Mouse (Mus musculus): ENCODE measurements around the gene Opcml. TPM values are rescaled to one million over a fixed set of nuclear protein-coding genes. Genes with fewer than 3 reads are reported as not detected.

Gene Opcml
- polyA plus RNA-seq, 1 experiment, result 0.02 TPM

- Histone ChIP-seq H3K36me3 (ENCODE audit: control insufficient read depth, insufficient read depth, low read length) (no peaks in the 10 kb centered on the region), H3K27me3 (ENCODE audit: control insufficient read depth, insufficient read depth, low read length) (no peaks in the 10 kb centered on the region), H3K27ac (ENCODE audit: insufficient read depth, low read length) (no peak overlapping the region), H3K4me1 (ENCODE audit: control insufficient read depth, insufficient read depth, insufficient read length) (no peaks in the 10 kb centered on the region), H3K4me3 (ENCODE audit: extremely low read depth, insufficient read depth, insufficient read length) (no peak overlapping the region)
- 31% methylated on average over 2 of the region's 2 CpGs for WGBS
- no peak for DNase-seq (ENCODE audit: low read depth in 1 of 2, low spot score in 2 of 2)
- TF ChIP-seq POLR2A (IDR thresholded peaks at IDR 0.05; ENCODE audit: low read depth, low read length), result no peak
- TF ChIP-seq CTCF (IDR thresholded peaks at IDR 0.05; ENCODE audit: extremely low read depth, insufficient read depth, insufficient read length, insufficient replicate concordance), result no peak
Measured at GRCm38 (mm10) chr9:28800100-28800499, 1009.5 kb downstream of the Opcml start.

GRCm38 (mm10) chr9:28806666-28807065 lies 1016.1 kb downstream of the Opcml start:
- no peak for DNase-seq (ENCODE audit: low read depth in 1 of 2, low spot score in 2 of 2)
- TF ChIP-seq CTCF (IDR thresholded peaks at IDR 0.05; ENCODE audit: extremely low read depth, insufficient read depth, insufficient read length, insufficient replicate concordance) (no peak), POLR2A (IDR thresholded peaks at IDR 0.05; ENCODE audit: low read depth, low read length) (no peak)
- Histone ChIP-seq H3K4me1 (ENCODE audit: control insufficient read depth, insufficient read depth, insufficient read length) (no peaks in the 10 kb centered on the region), H3K4me3 (ENCODE audit: extremely low read depth, insufficient read depth, insufficient read length) (no peak overlapping the region), H3K27ac (ENCODE audit: insufficient read depth, low read length) (no peak overlapping the region), H3K36me3 (ENCODE audit: control insufficient read depth, insufficient read depth, low read length) (no peaks in the 10 kb centered on the region), H3K27me3 (ENCODE audit: control insufficient read depth, insufficient read depth, low read length) (no peaks in the 10 kb centered on the region)

GRCm38 (mm10) chr9:28822060-28822459 lies 1031.5 kb downstream of the Opcml start:
- no peak for TF ChIP-seq CTCF (IDR thresholded peaks at IDR 0.05; ENCODE audit: extremely low read depth, insufficient read depth, insufficient read length, insufficient replicate concordance)
- no peak for TF ChIP-seq POLR2A (IDR thresholded peaks at IDR 0.05; ENCODE audit: low read depth, low read length)
- Histone ChIP-seq H3K4me1 (ENCODE audit: control insufficient read depth, insufficient read depth, insufficient read length) (no peaks in the 10 kb centered on the region), H3K36me3 (ENCODE audit: control insufficient read depth, insufficient read depth, low read length) (no peaks in the 10 kb centered on the region), H3K27ac (ENCODE audit: insufficient read depth, low read length) (no peak overlapping the region), H3K4me3 (ENCODE audit: extremely low read depth, insufficient read depth, insufficient read length) (no peak overlapping the region), H3K27me3 (ENCODE audit: control insufficient read depth, insufficient read depth, low read length) (no peaks in the 10 kb centered on the region)
- 94% methylated on average over 3 of the region's 3 CpGs for WGBS
- no peak for DNase-seq (ENCODE audit: low read depth in 1 of 2, low spot score in 2 of 2)

GRCm38 (mm10) chr9:28822466-28822865 lies 1031.9 kb downstream of the Opcml start:
- DNase-seq (ENCODE audit: low read depth in 1 of 2, low spot score in 2 of 2), result no peak
- H3K27me3 ChIP-seq (ENCODE audit: control insufficient read depth, insufficient read depth, low read length), result no peaks in the 10 kb centered on the region
- H3K36me3 ChIP-seq (ENCODE audit: control insufficient read depth, insufficient read depth, low read length), result no peaks in the 10 kb centered on the region
- no peaks in the 10 kb centered on the region for H3K4me1 ChIP-seq (ENCODE audit: control insufficient read depth, insufficient read depth, insufficient read length)
- WGBS, result 75% methylated on average over 5 of the region's 5 CpGs
- TF ChIP-seq CTCF (IDR thresholded peaks at IDR 0.05; ENCODE audit: extremely low read depth, insufficient read depth, insufficient read length, insufficient replicate concordance) (no peak), POLR2A (IDR thresholded peaks at IDR 0.05; ENCODE audit: low read depth, low read length) (no peak)
- H3K27ac ChIP-seq (ENCODE audit: insufficient read depth, low read length), result no peak overlapping the region
- no peak overlapping the region for H3K4me3 ChIP-seq (ENCODE audit: extremely low read depth, insufficient read depth, insufficient read length)

- H3K4me1 ChIP-seq (ENCODE audit: control insufficient read depth, insufficient read depth, insufficient read length), result no peaks in the 10 kb centered on the region
- H3K36me3 ChIP-seq (ENCODE audit: control insufficient read depth, insufficient read depth, low read length), result no peaks in the 10 kb centered on the region
- H3K27me3 ChIP-seq (ENCODE audit: control insufficient read depth, insufficient read depth, low read length), result no peaks in the 10 kb centered on the region
- H3K4me3 ChIP-seq (ENCODE audit: extremely low read depth, insufficient read depth, insufficient read length), result no peak overlapping the region
- no peak for DNase-seq (ENCODE audit: low read depth in 1 of 2, low spot score in 2 of 2)
- WGBS, result 86% methylated on average over 2 of the region's 2 CpGs
- no peak overlapping the region for H3K27ac ChIP-seq (ENCODE audit: insufficient read depth, low read length)
- TF ChIP-seq POLR2A (IDR thresholded peaks at IDR 0.05; ENCODE audit: low read depth, low read length) (no peak), CTCF (IDR thresholded peaks at IDR 0.05; ENCODE audit: extremely low read depth, insufficient read depth, insufficient read length, insufficient replicate concordance) (no peak)
Measured at GRCm38 (mm10) chr9:28825821-28826220, 1035.2 kb downstream of the Opcml start.

- H3K4me3 ChIP-seq (ENCODE audit: extremely low read depth, insufficient read depth, insufficient read length), result no peak overlapping the region
- no peaks in the 10 kb centered on the region for H3K27me3 ChIP-seq (ENCODE audit: control insufficient read depth, insufficient read depth, low read length)
- H3K4me1 ChIP-seq (ENCODE audit: control insufficient read depth, insufficient read depth, insufficient read length), result no peaks in the 10 kb centered on the region
- H3K27ac ChIP-seq (ENCODE audit: insufficient read depth, low read length), result no peak overlapping the region
- H3K36me3 ChIP-seq (ENCODE audit: control insufficient read depth, insufficient read depth, low read length), result no peaks in the 10 kb centered on the region
- TF ChIP-seq CTCF (IDR thresholded peaks at IDR 0.05; ENCODE audit: extremely low read depth, insufficient read depth, insufficient read length, insufficient replicate concordance) (no peak), POLR2A (IDR thresholded peaks at IDR 0.05; ENCODE audit: low read depth, low read length) (no peak)
- no peak for DNase-seq (ENCODE audit: low read depth in 1 of 2, low spot score in 2 of 2)
- 58% methylated on average over 2 of the region's 2 CpGs for WGBS
Measured at GRCm38 (mm10) chr9:28845961-28846570, 1055.5 kb downstream of the Opcml start.

- DNase-seq (ENCODE audit: low read depth in 1 of 2, low spot score in 2 of 2), result no peak
- WGBS, result 80% methylated on average over 7 of the region's 7 CpGs
- no peak overlapping the region for H3K4me3 ChIP-seq (ENCODE audit: extremely low read depth, insufficient read depth, insufficient read length)
- H3K27me3 ChIP-seq (ENCODE audit: control insufficient read depth, insufficient read depth, low read length), result no peaks in the 10 kb centered on the region
- no peak overlapping the region for H3K27ac ChIP-seq (ENCODE audit: insufficient read depth, low read length)
- TF ChIP-seq POLR2A (IDR thresholded peaks at IDR 0.05; ENCODE audit: low read depth, low read length) (no peak), CTCF (IDR thresholded peaks at IDR 0.05; ENCODE audit: extremely low read depth, insufficient read depth, insufficient read length, insufficient replicate concordance) (no peak)
- H3K4me1 ChIP-seq (ENCODE audit: control insufficient read depth, insufficient read depth, insufficient read length), result no peaks in the 10 kb centered on the region
- H3K36me3 ChIP-seq (ENCODE audit: control insufficient read depth, insufficient read depth, low read length), result no peaks in the 10 kb centered on the region
Measured at GRCm38 (mm10) chr9:28855826-28856225, 1065.3 kb downstream of the Opcml start.

All from spleen, adult 2 months (tissue).